Mouse (Mus musculus): Measurements from ENCODE around the gene Ralgapa2.

- no peak for TF ChIP-seq POLR2A (IDR thresholded peaks at IDR 0.05; ENCODE audit: low read depth, low read length)
- peak; percentile 15; the same call in 1 of the 2 replicates for TF ChIP-seq CTCF (IDR thresholded peaks at IDR 0.05; ENCODE audit: extremely low read depth, insufficient read depth, insufficient read length, insufficient replicate concordance)
Measured at GRCm38 (mm10) chr2:146469707-146470420, 42.3 kb downstream of the Ralgapa2 start.
